ENCODE assay signal across 1 mouse cellular context in genomic region chr9:92217484-92217883, GRCm38 (mm10).
A peak's percentile ranks its signal among the peaks of the same experiment; 100 is the strongest.
TF ChIP-seq lines count a peak whose summit lies in the region.

No protein-coding gene starts in this region.

TF ChIP-seq in MEL, 35 proteins besides CTCF, POLR2A, EP300 and RAD21 (continued from another document):
- TF ChIP-seq BHLHE40 (IDR thresholded peaks at IDR 0.05; ENCODE audit: borderline replicate concordance, low read depth, low read length) (peak; percentile 56; the same call in 1 of the 2 replicates), JUND (IDR thresholded peaks at IDR 0.05; ENCODE audit: low read depth, low read length) (no peak), E2F4 (IDR thresholded peaks at IDR 0.05; ENCODE audit: borderline replicate concordance, low read depth, low read length) (no peak), MAZ (IDR thresholded peaks at IDR 0.05; ENCODE audit: low read depth, low read length) (no peak), RCOR1 (IDR thresholded peaks at IDR 0.05; ENCODE audit: low read depth, low read length) (peak; percentile 90; the same call in 1 of the 2 replicates), TCF12 (IDR thresholded peaks at IDR 0.05; ENCODE audit: low read depth, low read length) (peak; percentile 72), GATA1 (IDR thresholded peaks at IDR 0.05; ENCODE audit: low read depth, low read length) (peak; percentile 80), POLR2AphosphoS2 (IDR thresholded peaks at IDR 0.05; ENCODE audit: low read length) (no peak), MAX (IDR thresholded peaks at IDR 0.05; ENCODE audit: low read length) (0 out of 2 replicates have a peak, but pooled peaks have one; percentile 27), TAL1 (IDR thresholded peaks at IDR 0.05; ENCODE audit: low read length) (peak; percentile 64), ZC3H11A (IDR thresholded peaks at IDR 0.05; ENCODE audit: low read depth, low read length) (peak; percentile 92)
TF ChIP-seq in MEL: peak in this region for 10.
